Mouse (Mus musculus): ENCODE results near the gene Olfr556. TPM values are rescaled to one million over a fixed set of nuclear protein-coding genes. Genes with fewer than 3 reads are reported as not detected.

The Olfr556 gene
- total and polyA plus RNA-seq, 3 experiments = not detected

DNA sequence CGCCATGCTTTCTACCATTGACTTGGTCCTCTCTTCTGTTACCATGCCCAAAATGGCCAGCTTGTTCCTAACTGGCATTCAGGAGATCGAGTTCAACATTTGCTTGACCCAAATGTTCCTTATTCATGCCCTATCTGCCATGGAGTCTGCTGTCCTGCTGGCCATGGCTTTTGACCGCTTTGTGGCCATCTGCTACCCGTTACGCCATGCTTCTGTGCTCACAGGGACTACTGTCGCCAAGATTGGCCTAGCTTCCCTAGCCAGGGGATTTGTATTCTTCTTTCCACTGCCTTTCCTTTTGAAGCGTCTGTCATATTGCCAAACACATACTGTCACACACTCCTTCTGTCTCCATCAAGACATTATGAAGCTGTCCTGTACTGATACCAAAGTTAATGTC lies 33.8 kb downstream of the Olfr556 start:
- Histone ChIP-seq H3K36me3 (ENCODE audit: control insufficient read depth in 1 of 2, insufficient read depth in 2 of 2, low read length in 2 of 2) (no peaks in the 10 kb centered on the region), H3K4me1 (ENCODE audit: control insufficient read depth in 1 of 2, insufficient read depth in 2 of 2, low read length in 2 of 2) (no peaks in the 10 kb centered on the region), H3K9me3 (replicated peaks; ENCODE audit: insufficient read depth, low read length) (no peaks in the 10 kb centered on the region), H3K79me2 (ENCODE audit: control insufficient read depth, insufficient read depth, low read length, poor library complexity) (no peaks in the 10 kb centered on the region), H3K27ac (ENCODE audit: control insufficient read depth, low read depth, low read length) (no peak overlapping the region), H3K4me3 (ENCODE audit: control insufficient read depth in 1 of 2, insufficient read depth in 1 of 2, low read depth in 2 of 2, low read length in 2 of 2) (no peak overlapping the region), H3K9ac (ENCODE audit: control insufficient read depth, low read depth, low read length, poor library complexity, severe bottlenecking) (no peak overlapping the region), H3K27me3 (ENCODE audit: control insufficient read depth in 1 of 2, insufficient read depth in 2 of 2, low read length in 2 of 2) (no peaks in the 10 kb centered on the region)
- TF ChIP-seq UBTF (IDR thresholded peaks at IDR 0.05; ENCODE audit: borderline replicate concordance, insufficient read depth, low read depth, low read length) (no peak), POLR2A (IDR thresholded peaks at IDR 0.05; ENCODE audit: control insufficient read depth in 1 of 2, insufficient read depth in 1 of 2, low read depth in 1 of 2, low read length in 2 of 2, poor library complexity in 1 of 2) (no peak), MYC (IDR thresholded peaks at IDR 0.05; ENCODE audit: low read depth, low read length) (no peak), GATA1 (IDR thresholded peaks at IDR 0.05; ENCODE audit: low read depth, low read length) (no peak), NRF1 (IDR thresholded peaks at IDR 0.05; ENCODE audit: insufficient read depth, low read depth, low read length, poor library complexity, severe bottlenecking) (no peak)
- DNase-seq (ENCODE audit: low read depth, low spot score) = no peak

GRCm38 (mm10) chr7:102701915-102702314 lies 37.2 kb downstream of the Olfr556 start, which contains the start of gene Olfr558:
Gene Olfr558, plus strand, starts transcription at chr7:102702215.
- Histone ChIP-seq H3K4me3 (ENCODE audit: control insufficient read depth in 1 of 2, insufficient read depth in 1 of 2, low read depth in 2 of 2, low read length in 2 of 2) (no peak within 1 kb of the TSS), H3K9me3 (replicated peaks; ENCODE audit: insufficient read depth, low read length) (no peaks in the 10 kb centered on the region), H3K79me2 (ENCODE audit: control insufficient read depth, insufficient read depth, low read length, poor library complexity) (no peaks in the 10 kb centered on the region), H3K36me3 (ENCODE audit: control insufficient read depth in 1 of 2, insufficient read depth in 2 of 2, low read length in 2 of 2) (no peaks in the 10 kb centered on the region), H3K27me3 (ENCODE audit: control insufficient read depth in 1 of 2, insufficient read depth in 2 of 2, low read length in 2 of 2) (no peaks in the 10 kb centered on the region; a peak in 1 of 4 replicates), H3K9ac (ENCODE audit: control insufficient read depth, low read depth, low read length, poor library complexity, severe bottlenecking) (no peak within 1 kb of the TSS), H3K27ac (ENCODE audit: control insufficient read depth, low read depth, low read length) (no peak within 1 kb of the TSS), H3K4me1 (ENCODE audit: control insufficient read depth in 1 of 2, insufficient read depth in 2 of 2, low read length in 2 of 2) (no peaks in the 10 kb centered on the region)
- TF ChIP-seq E2F4 (IDR thresholded peaks at IDR 0.05; ENCODE audit: borderline replicate concordance, low read depth, low read length) (no peak), JUND (IDR thresholded peaks at IDR 0.05; ENCODE audit: low read depth, low read length) (no peak), TAL1 (IDR thresholded peaks at IDR 0.05; ENCODE audit: low read length) (no peak), USF2 (IDR thresholded peaks at IDR 0.05; ENCODE audit: borderline replicate concordance in 1 of 2, insufficient read depth in 1 of 2, low read depth in 1 of 2, low read length in 2 of 2) (no peak), MAFK (IDR thresholded peaks at IDR 0.05; ENCODE audit: borderline replicate concordance, low read depth, low read length) (no peak), GABPA (IDR thresholded peaks at IDR 0.05; ENCODE audit: low read depth, low read length) (no peak), MAZ (IDR thresholded peaks at IDR 0.05; ENCODE audit: low read depth, low read length) (no peak), USF1 (IDR thresholded peaks at IDR 0.05; ENCODE audit: low read depth, low read length) (no peak), ZKSCAN1 (IDR thresholded peaks at IDR 0.05; ENCODE audit: low read depth, low read length) (no peak), ZNF384 (IDR thresholded peaks at IDR 0.05; ENCODE audit: low read depth, low read length) (no peak), NELFE (IDR thresholded peaks at IDR 0.05; ENCODE audit: low read depth, low read length) (no peak), POLR2A (IDR thresholded peaks at IDR 0.05; ENCODE audit: control insufficient read depth in 1 of 2, insufficient read depth in 1 of 2, low read depth in 1 of 2, low read length in 2 of 2, poor library complexity in 1 of 2) (no peak)
- DNase-seq (ENCODE audit: low read depth, low spot score) = no peak

All from MEL (cell line).